Mouse (Mus musculus) left cerebral cortex, adult 8-10 months (tissue): ENCODE data around the gene Rassf8. TPM values are rescaled to one million over a fixed set of nuclear protein-coding genes. Genes with fewer than 3 reads are reported as not detected.

Experiments used
- DNase-seq, 2 experiments: peaks; one replicate each; pipeline ENCODE4 v3.0.0; 2022; ENCODE audit warnings: low spot score in 2 of 2
- total RNA-seq, 4 experiments: library from RNA; stranded (reverse); gene quantifications; 2 replicates each; pipeline ENCODE4 v1.2.4; 2022

The Rassf8 gene
- total RNA-seq, 4 experiments from 2014 or later, result 17.1 to 25.1 (median 22.0) TPM

- DNase-seq, result no peak
Measured at GRCm38 (mm10) chr6:145747671-145748640, 1.4 kb downstream of the Rassf8 start.

- no peak for DNase-seq
Measured at GRCm38 (mm10) chr6:145750394-145750793, 3.8 kb downstream of the Rassf8 start.

GRCm38 (mm10) chr6:145753296-145753695, 6.7 kb downstream of the Rassf8 start:
- no peak for DNase-seq

GRCm38 (mm10) chr6:145754416-145754815, 7.9 kb downstream of the Rassf8 start:
- DNase-seq, result no peak

GRCm38 (mm10) chr6:145755942-145756639, 9.5 kb downstream of the Rassf8 start:
- DNase-seq, result no peak

GRCm38 (mm10) chr6:145756640-145757005, 10.1 kb downstream of the Rassf8 start:
- no peak for DNase-seq

- no peak for DNase-seq
Measured at GRCm38 (mm10) chr6:145757346-145757745, 10.8 kb downstream of the Rassf8 start.

- DNase-seq, result no peak
Measured at GRCm38 (mm10) chr6:145758685-145759084, 12.1 kb downstream of the Rassf8 start.

- DNase-seq, result no peak
Measured at GRCm38 (mm10) chr6:145759432-145759831, 12.9 kb downstream of the Rassf8 start.

GRCm38 (mm10) chr6:145760246-145761016, 13.9 kb downstream of the Rassf8 start:
- no peak for DNase-seq

GRCm38 (mm10) chr6:145761151-145761935, 14.8 kb downstream of the Rassf8 start:
- no peak for DNase-seq

GRCm38 (mm10) chr6:145762016-145762415, 15.5 kb downstream of the Rassf8 start:
- no peak for DNase-seq

GRCm38 (mm10) chr6:145763051-145763450, 16.5 kb downstream of the Rassf8 start:
- no peak for DNase-seq

- DNase-seq, result no peak
Measured at GRCm38 (mm10) chr6:145765011-145765410, 18.5 kb downstream of the Rassf8 start.

GRCm38 (mm10) chr6:145766971-145767370, 20.4 kb downstream of the Rassf8 start:
- no peak for DNase-seq

- DNase-seq, result no peak
Measured at GRCm38 (mm10) chr6:145767637-145768036, 21.1 kb downstream of the Rassf8 start.

GRCm38 (mm10) chr6:145768671-145769292, 22.2 kb downstream of the Rassf8 start:
- no peak for DNase-seq

GRCm38 (mm10) chr6:145769855-145770254, 23.3 kb downstream of the Rassf8 start:
- no peak for DNase-seq

GRCm38 (mm10) chr6:145770272-145771000, 23.9 kb downstream of the Rassf8 start:
- no peak for DNase-seq

GRCm38 (mm10) chr6:145774436-145774835, 27.9 kb downstream of the Rassf8 start:
- no peak for DNase-seq
